Mouse (Mus musculus): ENCODE results near the gene Atxn7. TPM values are rescaled to one million over a fixed set of nuclear protein-coding genes. Genes with fewer than 3 reads are reported as not detected.
"Not testable (repeated sequence)": the region's sequence is repeated elsewhere in the genome, so short reads cannot be mapped to it uniquely, and the experiment has no call there.

The Atxn7 gene
- polyA plus RNA-seq, 1 experiment from 2014 or later = 3.5 TPM

- no peak for ATAC-seq
- WGBS = 87% methylated on average over 7 of the region's 7 CpGs
- H3K36me3 ChIP-seq (ENCODE audit: control insufficient read depth, insufficient read depth, low read length) = peaks cover 55% of the 10 kb centered on the region
Measured at GRCm38 (mm10) chr14:13948345-13948744, 12.9 kb upstream of the Atxn7 start.

GRCm38 (mm10) chr14:13950401-13950800 lies 10.8 kb upstream of the Atxn7 start:
- no peak overlapping the region for H3K9ac ChIP-seq (ENCODE audit: low read length)
- no peaks in the 10 kb centered on the region for H3K9me3 ChIP-seq (replicated peaks; ENCODE audit: control insufficient read depth, low read length)
- peak; percentile 65 for DNase-seq (ENCODE audit: low spot score)
- H3K27me3 ChIP-seq (replicated peaks; ENCODE audit: control insufficient read depth, insufficient read depth, low read length) = no peaks in the 10 kb centered on the region
- H3K4me1 ChIP-seq (ENCODE audit: control insufficient read depth, insufficient read depth, low read length) = no peaks in the 10 kb centered on the region
- no peak overlapping the region for H3K4me2 ChIP-seq (ENCODE audit: low read length)
- no peak overlapping the region for H3K4me3 ChIP-seq (ENCODE audit: low read depth, low read length)
- H3K27ac ChIP-seq (ENCODE audit: low read depth, low read length) = no peak overlapping the region
- peak; percentile 68; the same call in 1 of the 2 replicates for ATAC-seq
- peaks cover 62% of the 10 kb centered on the region for H3K36me3 ChIP-seq (ENCODE audit: control insufficient read depth, insufficient read depth, low read length)

More at GRCm38 (mm10) chr14:13948345-13948744, 12.9 kb upstream of the Atxn7 start:
- no peaks in the 10 kb centered on the region for H3K9me3 ChIP-seq (replicated peaks; ENCODE audit: control insufficient read depth, low read length)
- no peak for DNase-seq (ENCODE audit: low spot score)
- H3K27me3 ChIP-seq (replicated peaks; ENCODE audit: control insufficient read depth, insufficient read depth, low read length) = no peaks in the 10 kb centered on the region
- no peak overlapping the region for H3K9ac ChIP-seq (ENCODE audit: low read length)
- no peak overlapping the region for H3K27ac ChIP-seq (ENCODE audit: low read depth, low read length)
- H3K4me3 ChIP-seq (ENCODE audit: low read depth, low read length) = no peak overlapping the region
- no peak overlapping the region for H3K4me2 ChIP-seq (ENCODE audit: low read length)
- H3K4me1 ChIP-seq (ENCODE audit: control insufficient read depth, insufficient read depth, low read length) = no peaks in the 10 kb centered on the region

- 94% methylated on average over 3 of the region's 3 CpGs for WGBS
- not testable (repeated sequence) for H3K9ac ChIP-seq (ENCODE audit: low read length); H3K27ac ChIP-seq (ENCODE audit: low read depth, low read length); H3K4me2 ChIP-seq (ENCODE audit: low read length); H3K27me3 ChIP-seq (replicated peaks; ENCODE audit: control insufficient read depth, insufficient read depth, low read length); H3K9me3 ChIP-seq (replicated peaks; ENCODE audit: control insufficient read depth, low read length); H3K4me3 ChIP-seq (ENCODE audit: low read depth, low read length); DNase-seq (ENCODE audit: low spot score); H3K4me1 ChIP-seq (ENCODE audit: control insufficient read depth, insufficient read depth, low read length); ATAC-seq
- H3K36me3 ChIP-seq (ENCODE audit: control insufficient read depth, insufficient read depth, low read length) = peaks cover 59% of the 10 kb centered on the region
Measured at GRCm38 (mm10) chr14:13952151-13952550, 9.1 kb upstream of the Atxn7 start.

- Histone ChIP-seq H3K4me2 (ENCODE audit: low read length) (peak overlapping the region; percentile 64), H3K9me3 (replicated peaks; ENCODE audit: control insufficient read depth, low read length) (no peaks in the 10 kb centered on the region), H3K36me3 (ENCODE audit: control insufficient read depth, insufficient read depth, low read length) (peaks cover 9% of the 10 kb centered on the region; the same call in 1 of the 2 replicates), H3K4me3 (ENCODE audit: low read depth, low read length) (peak overlapping the region; percentile 88), H3K4me1 (ENCODE audit: control insufficient read depth, insufficient read depth, low read length) (peaks cover 8% of the 10 kb centered on the region; the same call in 1 of the 2 replicates), H3K27me3 (replicated peaks; ENCODE audit: control insufficient read depth, insufficient read depth, low read length) (no peaks in the 10 kb centered on the region), H3K9ac (ENCODE audit: low read length) (peak overlapping the region; percentile 98), H3K27ac (ENCODE audit: low read depth, low read length) (peak overlapping the region; percentile 90; the same call in 1 of the 2 replicates)
- 1% methylated on average over 9 of the region's 9 CpGs for WGBS
- DNase-seq (ENCODE audit: low spot score) (peak; percentile 46), ATAC-seq (peak; percentile 51; the same call in 1 of the 2 replicates)
Measured at GRCm38 (mm10) chr14:13960079-13960478, 1.2 kb upstream of the Atxn7 start.

- Histone ChIP-seq H3K27me3 (replicated peaks; ENCODE audit: control insufficient read depth, insufficient read depth, low read length) (no peaks in the 10 kb centered on the region), H3K36me3 (ENCODE audit: control insufficient read depth, insufficient read depth, low read length) (peaks cover 2% of the 10 kb centered on the region; the same call in 1 of the 2 replicates), H3K4me3 (ENCODE audit: low read depth, low read length) (peak overlapping the region; percentile 88), H3K9ac (ENCODE audit: low read length) (peak overlapping the region; percentile 98), H3K27ac (ENCODE audit: low read depth, low read length) (peak overlapping the region; percentile 90), H3K9me3 (replicated peaks; ENCODE audit: control insufficient read depth, low read length) (no peaks in the 10 kb centered on the region), H3K4me2 (ENCODE audit: low read length) (peak overlapping the region; percentile 64), H3K4me1 (ENCODE audit: control insufficient read depth, insufficient read depth, low read length) (peaks cover 8% of the 10 kb centered on the region; the same call in 1 of the 2 replicates)
- ATAC-seq (peak; percentile 89), DNase-seq (ENCODE audit: low spot score) (peak; percentile 72)
- under 1% methylated on average over 56 of the region's 75 CpGs for WGBS
Measured at GRCm38 (mm10) chr14:13960482-13961325, 536 bp upstream of the Atxn7 start.

GRCm38 (mm10) chr14:13962476-13962875 lies 1.2 kb downstream of the Atxn7 start:
- no peak overlapping the region for H3K4me3 ChIP-seq (ENCODE audit: low read depth, low read length)
- no peak overlapping the region for H3K9ac ChIP-seq (ENCODE audit: low read length)
- ATAC-seq (no peak), DNase-seq (ENCODE audit: low spot score) (no peak)
- no peaks in the 10 kb centered on the region for H3K9me3 ChIP-seq (replicated peaks; ENCODE audit: control insufficient read depth, low read length)
- H3K4me1 ChIP-seq (ENCODE audit: control insufficient read depth, insufficient read depth, low read length) = peaks cover 8% of the 10 kb centered on the region; the same call in 1 of the 2 replicates
- H3K36me3 ChIP-seq (ENCODE audit: control insufficient read depth, insufficient read depth, low read length) = no peaks in the 10 kb centered on the region
- no peak overlapping the region for H3K4me2 ChIP-seq (ENCODE audit: low read length)
- no peak overlapping the region for H3K27ac ChIP-seq (ENCODE audit: low read depth, low read length)
- 89% methylated on average over 6 of the region's 6 CpGs for WGBS
- no peaks in the 10 kb centered on the region for H3K27me3 ChIP-seq (replicated peaks; ENCODE audit: control insufficient read depth, insufficient read depth, low read length)

GRCm38 (mm10) chr14:13963527-13963926 lies 2.3 kb downstream of the Atxn7 start:
- peaks cover 8% of the 10 kb centered on the region; the same call in 1 of the 2 replicates for H3K4me1 ChIP-seq (ENCODE audit: control insufficient read depth, insufficient read depth, low read length)
- no peak overlapping the region for H3K4me3 ChIP-seq (ENCODE audit: low read depth, low read length)
- H3K4me2 ChIP-seq (ENCODE audit: low read length) = no peak overlapping the region
- 78% methylated on average over 1 of the region's 1 CpGs for WGBS
- no peaks in the 10 kb centered on the region for H3K9me3 ChIP-seq (replicated peaks; ENCODE audit: control insufficient read depth, low read length)
- H3K9ac ChIP-seq (ENCODE audit: low read length) = no peak overlapping the region
- ATAC-seq (no peak), DNase-seq (ENCODE audit: low spot score) (no peak)
- no peaks in the 10 kb centered on the region for H3K36me3 ChIP-seq (ENCODE audit: control insufficient read depth, insufficient read depth, low read length)
- H3K27me3 ChIP-seq (replicated peaks; ENCODE audit: control insufficient read depth, insufficient read depth, low read length) = no peaks in the 10 kb centered on the region
- H3K27ac ChIP-seq (ENCODE audit: low read depth, low read length) = no peak overlapping the region

GRCm38 (mm10) chr14:13967607-13968006 lies 6.4 kb downstream of the Atxn7 start:
- ATAC-seq (no peak), DNase-seq (ENCODE audit: low spot score) (no peak)
- H3K4me2 ChIP-seq (ENCODE audit: low read length) = no peak overlapping the region
- no peaks in the 10 kb centered on the region for H3K27me3 ChIP-seq (replicated peaks; ENCODE audit: control insufficient read depth, insufficient read depth, low read length)
- WGBS = 32% methylated on average over 1 of the region's 1 CpGs
- H3K27ac ChIP-seq (ENCODE audit: low read depth, low read length) = no peak overlapping the region
- H3K4me1 ChIP-seq (ENCODE audit: control insufficient read depth, insufficient read depth, low read length) = peaks cover 6% of the 10 kb centered on the region; the same call in 1 of the 2 replicates
- H3K4me3 ChIP-seq (ENCODE audit: low read depth, low read length) = no peak overlapping the region
- H3K9ac ChIP-seq (ENCODE audit: low read length) = no peak overlapping the region
- H3K36me3 ChIP-seq (ENCODE audit: control insufficient read depth, insufficient read depth, low read length) = no peaks in the 10 kb centered on the region
- H3K9me3 ChIP-seq (replicated peaks; ENCODE audit: control insufficient read depth, low read length) = no peaks in the 10 kb centered on the region

GRCm38 (mm10) chr14:13968476-13968875 lies 7.2 kb downstream of the Atxn7 start:
- DNase-seq (ENCODE audit: low spot score) = no peak
- H3K4me2 ChIP-seq (ENCODE audit: low read length) = no peak overlapping the region
- no peak overlapping the region for H3K4me3 ChIP-seq (ENCODE audit: low read depth, low read length)
- H3K36me3 ChIP-seq (ENCODE audit: control insufficient read depth, insufficient read depth, low read length) = no peaks in the 10 kb centered on the region
- no peaks in the 10 kb centered on the region for H3K9me3 ChIP-seq (replicated peaks; ENCODE audit: control insufficient read depth, low read length)
- H3K9ac ChIP-seq (ENCODE audit: low read length) = no peak overlapping the region
- H3K4me1 ChIP-seq (ENCODE audit: control insufficient read depth, insufficient read depth, low read length) = peaks cover 6% of the 10 kb centered on the region; the same call in 1 of the 2 replicates
- no peak for ATAC-seq
- WGBS = 92% methylated on average over 5 of the region's 5 CpGs
- no peak overlapping the region for H3K27ac ChIP-seq (ENCODE audit: low read depth, low read length)
- no peaks in the 10 kb centered on the region for H3K27me3 ChIP-seq (replicated peaks; ENCODE audit: control insufficient read depth, insufficient read depth, low read length)

Data from forebrain, embryonic 14.5 days (tissue).